Mouse (Mus musculus): Measurements from ENCODE around the gene Ptpn14. TPM values are rescaled to one million over a fixed set of nuclear protein-coding genes. Genes with fewer than 3 reads are reported as not detected.

The Ptpn14 gene
- polyA plus RNA-seq, 1 experiment = 14.1 TPM

DNA sequence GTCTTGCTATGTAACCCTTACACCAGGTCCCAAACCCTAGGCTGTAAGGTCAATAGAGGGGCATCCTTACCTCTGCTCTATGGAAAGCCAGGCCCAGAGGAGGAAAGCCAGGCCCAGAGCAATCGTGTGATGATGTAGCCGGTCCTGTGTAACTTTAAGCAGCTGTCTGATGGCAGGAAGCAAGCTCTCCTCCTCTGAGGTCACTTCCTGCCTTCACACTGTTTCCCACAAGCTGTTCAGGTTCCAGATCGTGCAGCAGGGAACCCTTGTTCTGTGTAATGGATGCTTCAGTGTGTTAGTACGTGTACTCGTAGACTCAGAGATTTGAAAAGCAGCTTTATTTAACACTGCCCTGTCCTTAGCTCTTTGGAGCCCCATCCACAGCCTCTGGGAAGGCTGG, 139.0 kb downstream of the Ptpn14 start:
- Histone ChIP-seq H3K27ac (replicated peaks; ENCODE audit: low read depth, low read length) (peak overlapping the region; percentile 39), H3K4me3 (ENCODE audit: insufficient read depth, low read depth, low read length) (no peak overlapping the region; the same call in 1 of the 2 replicates), H3K4me1 (ENCODE audit: control insufficient read depth, insufficient read depth, insufficient read length, low read length) (peaks cover 3% of the 10 kb centered on the region; the same call in 1 of the 2 replicates)

DNA sequence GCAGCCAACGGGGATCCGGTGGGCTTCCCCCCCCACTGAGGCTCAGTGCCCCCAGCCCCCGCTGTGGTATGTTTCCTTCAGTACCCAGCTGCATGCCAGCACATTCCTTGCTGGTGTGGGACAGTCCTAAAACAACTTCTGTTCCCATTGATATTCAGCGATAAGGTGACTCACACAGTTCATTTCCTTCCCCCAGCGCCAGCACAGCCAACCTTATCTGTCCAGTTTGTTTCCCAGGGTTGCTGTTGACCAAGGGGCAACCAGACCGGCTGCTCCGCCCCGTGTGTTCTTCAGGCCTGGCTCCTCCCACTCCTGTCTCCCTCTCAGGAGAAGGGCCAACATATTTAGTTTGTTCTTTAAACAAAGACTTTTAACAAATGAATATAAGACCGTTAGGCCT, 139.4 kb downstream of the Ptpn14 start:
- H3K27ac ChIP-seq (replicated peaks; ENCODE audit: low read depth, low read length) = peak overlapping the region; percentile 39
- peaks cover 3% of the 10 kb centered on the region; the same call in 1 of the 2 replicates for H3K4me1 ChIP-seq (ENCODE audit: control insufficient read depth, insufficient read depth, insufficient read length, low read length)
- H3K4me3 ChIP-seq (ENCODE audit: insufficient read depth, low read depth, low read length) = no peak overlapping the region

DNA sequence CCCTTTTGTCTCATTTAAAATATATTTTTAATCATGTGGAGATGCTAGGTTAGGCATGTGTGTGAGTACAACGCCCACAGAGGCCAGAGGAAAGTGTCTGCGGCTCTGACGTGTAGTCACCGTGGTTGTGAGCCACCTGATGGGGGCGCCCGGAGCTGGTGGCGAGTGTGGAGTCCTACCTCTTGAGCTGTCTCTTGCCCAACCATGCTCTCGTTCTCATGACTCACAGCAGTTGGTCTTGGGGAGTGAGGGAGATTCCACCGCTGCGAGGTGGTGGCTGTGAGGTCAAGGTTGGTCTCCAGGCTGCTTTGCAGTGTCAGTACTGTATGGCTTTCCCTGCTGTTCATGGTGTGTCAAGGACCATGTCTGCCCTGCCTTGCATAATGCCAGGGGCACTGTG, 140.0 kb downstream of the Ptpn14 start:
- no peak overlapping the region for H3K4me3 ChIP-seq (ENCODE audit: insufficient read depth, low read depth, low read length)
- H3K27ac ChIP-seq (replicated peaks; ENCODE audit: low read depth, low read length) = no peak overlapping the region
- H3K4me1 ChIP-seq (ENCODE audit: control insufficient read depth, insufficient read depth, insufficient read length, low read length) = peaks cover 3% of the 10 kb centered on the region; the same call in 1 of the 2 replicates

DNA sequence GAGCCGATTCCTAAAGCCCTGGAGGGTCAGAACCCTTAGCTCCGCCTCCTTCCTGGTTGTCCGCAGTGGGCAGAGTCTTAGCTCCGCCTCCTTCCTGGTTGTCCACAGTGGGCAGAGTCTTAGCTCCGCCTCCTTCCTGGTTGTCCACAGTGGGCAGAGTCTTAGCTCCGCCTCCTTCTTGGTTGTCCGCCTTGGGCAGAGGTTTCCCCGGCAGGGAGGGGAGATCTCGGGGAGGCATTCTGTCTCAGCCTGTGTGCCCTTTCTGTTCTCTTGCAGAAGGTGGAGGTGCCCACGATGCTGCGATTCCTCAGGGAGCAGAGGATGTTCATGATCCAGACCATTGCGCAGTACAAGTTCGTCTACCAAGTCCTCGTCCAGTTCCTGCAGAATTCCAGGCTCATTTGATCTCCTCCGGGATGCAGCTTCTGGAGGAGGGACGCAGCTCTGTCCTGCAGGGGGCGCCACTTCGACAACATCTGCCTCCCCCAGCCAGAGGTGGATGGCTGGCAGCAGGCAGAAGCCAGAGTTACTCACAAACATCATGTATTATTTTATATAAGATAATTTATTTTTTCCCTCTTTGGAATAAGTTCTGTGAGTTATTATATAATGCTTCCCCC, 141.7 kb downstream of the Ptpn14 start:
- Histone ChIP-seq H3K4me1 (ENCODE audit: control insufficient read depth, insufficient read depth, insufficient read length, low read length) (peaks cover 6% of the 10 kb centered on the region), H3K27ac (replicated peaks; ENCODE audit: low read depth, low read length) (no peak overlapping the region), H3K4me3 (ENCODE audit: insufficient read depth, low read depth, low read length) (no peak overlapping the region)

DNA sequence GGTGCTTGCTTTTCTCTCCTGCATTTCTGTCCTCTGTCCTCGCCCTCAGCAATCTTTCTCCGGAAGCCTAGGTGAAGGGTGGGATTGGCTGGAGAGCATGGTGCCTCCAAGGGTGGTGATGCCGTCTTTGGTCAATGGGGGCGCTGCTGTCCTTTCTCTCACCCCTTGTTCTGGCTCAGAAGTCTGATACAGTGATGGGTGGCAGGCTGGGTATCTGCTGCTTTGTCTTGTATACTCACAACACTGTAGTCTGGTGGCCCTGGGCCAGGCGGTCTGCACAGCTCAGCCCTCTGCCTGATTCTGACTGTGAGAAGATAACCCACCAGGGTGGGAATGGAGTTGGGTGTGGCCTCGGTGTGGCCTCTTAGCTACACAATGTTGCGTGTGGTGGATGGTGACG, 142.5 kb downstream of the Ptpn14 start:
- H3K4me3 ChIP-seq (ENCODE audit: insufficient read depth, low read depth, low read length) = no peak overlapping the region
- no peak overlapping the region for H3K27ac ChIP-seq (replicated peaks; ENCODE audit: low read depth, low read length)
- H3K4me1 ChIP-seq (ENCODE audit: control insufficient read depth, insufficient read depth, insufficient read length, low read length) = peaks cover 6% of the 10 kb centered on the region

DNA sequence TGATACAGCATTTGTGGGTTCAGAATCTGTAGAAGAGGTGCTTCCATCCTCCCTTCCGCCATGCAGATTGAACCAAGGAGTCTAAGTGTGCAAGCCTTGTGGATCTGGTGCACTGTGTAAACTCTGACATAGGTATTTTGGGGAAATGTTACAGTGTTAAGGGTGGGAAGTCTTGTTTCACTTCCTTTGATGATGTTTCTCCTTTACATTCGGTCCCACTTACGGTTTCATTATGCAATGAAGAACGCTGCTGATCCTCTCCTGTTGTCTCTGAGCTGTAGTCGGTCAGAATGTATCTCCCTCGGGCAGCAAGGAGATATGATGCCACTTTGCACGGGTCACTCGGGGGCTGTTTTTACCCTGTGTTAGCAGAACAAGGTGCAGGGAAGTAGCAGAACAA, 143.6 kb downstream of the Ptpn14 start:
- H3K4me3 ChIP-seq (ENCODE audit: insufficient read depth, low read depth, low read length) = no peak overlapping the region
- H3K4me1 ChIP-seq (ENCODE audit: control insufficient read depth, insufficient read depth, insufficient read length, low read length) = peaks cover 6% of the 10 kb centered on the region
- no peak overlapping the region for H3K27ac ChIP-seq (replicated peaks; ENCODE audit: low read depth, low read length)

DNA sequence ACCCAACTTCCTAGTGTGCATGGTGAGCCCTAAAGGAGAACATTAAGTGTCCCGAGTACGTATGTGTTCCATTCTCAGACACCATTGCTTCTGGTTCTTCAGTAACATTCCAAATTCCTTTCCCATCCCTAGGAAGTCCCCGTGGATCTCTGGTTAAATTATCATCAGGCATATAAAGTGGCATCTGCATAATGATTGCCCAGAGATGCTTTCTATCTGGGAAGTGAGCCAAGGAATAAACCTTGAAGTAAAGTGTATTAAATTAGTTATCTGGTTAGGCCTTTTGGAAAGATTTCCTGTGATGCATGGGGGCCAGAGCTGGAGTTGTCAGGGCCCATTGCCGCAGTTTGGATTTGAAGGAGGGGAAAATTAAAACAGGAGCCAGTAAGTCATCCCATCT, 144.0 kb downstream of the Ptpn14 start:
- H3K27ac ChIP-seq (replicated peaks; ENCODE audit: low read depth, low read length) = no peak overlapping the region
- H3K4me3 ChIP-seq (ENCODE audit: insufficient read depth, low read depth, low read length) = no peak overlapping the region
- H3K4me1 ChIP-seq (ENCODE audit: control insufficient read depth, insufficient read depth, insufficient read length, low read length) = peaks cover 3% of the 10 kb centered on the region; the same call in 1 of the 2 replicates

DNA sequence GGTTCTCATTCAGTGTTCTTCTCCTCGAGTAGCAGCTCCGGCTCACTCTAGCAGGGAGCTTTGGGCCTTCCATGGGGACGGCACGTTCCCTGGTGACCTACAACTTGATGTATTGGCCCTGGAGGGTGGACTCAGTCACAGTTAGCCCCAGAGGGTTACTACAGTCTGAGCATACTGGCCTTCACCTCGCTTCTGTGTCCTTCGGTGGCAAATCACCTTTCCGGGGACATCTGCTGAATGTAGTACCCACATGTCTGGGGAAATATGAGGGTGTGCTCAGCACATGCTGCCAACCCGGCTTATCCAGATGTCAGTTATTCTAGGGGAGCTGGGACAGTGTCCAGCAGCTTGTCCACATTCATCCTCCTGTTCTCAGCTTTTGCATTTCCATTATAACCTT, 145.5 kb downstream of the Ptpn14 start:
- Histone ChIP-seq H3K4me1 (ENCODE audit: control insufficient read depth, insufficient read depth, insufficient read length, low read length) (peaks cover 3% of the 10 kb centered on the region; the same call in 1 of the 2 replicates), H3K4me3 (ENCODE audit: insufficient read depth, low read depth, low read length) (no peak overlapping the region), H3K27ac (replicated peaks; ENCODE audit: low read depth, low read length) (no peak overlapping the region)

DNA sequence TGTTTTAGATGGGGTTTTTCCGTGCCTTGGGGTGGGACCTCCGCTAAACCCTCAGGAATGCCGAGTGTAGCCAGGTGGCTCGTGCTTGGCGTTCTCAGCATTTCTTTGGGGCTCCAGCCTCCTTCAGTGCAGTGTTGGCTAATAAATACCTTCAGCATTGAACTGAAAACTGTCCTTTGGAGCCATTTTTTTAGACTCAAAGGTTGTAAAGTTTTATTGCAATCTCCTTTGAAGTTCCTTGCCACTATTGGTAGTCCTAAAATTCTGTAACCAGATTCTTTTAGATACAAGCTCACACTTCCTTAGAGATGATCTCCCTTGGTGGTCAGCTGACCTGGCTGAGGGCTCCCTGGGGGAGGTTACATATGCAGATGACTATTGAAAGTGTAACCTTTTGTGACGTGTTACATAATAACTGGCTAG, 147.4 kb downstream of the Ptpn14 start:
- H3K4me1 ChIP-seq (ENCODE audit: control insufficient read depth, insufficient read depth, insufficient read length, low read length) = peaks cover 3% of the 10 kb centered on the region; the same call in 1 of the 2 replicates

DNA sequence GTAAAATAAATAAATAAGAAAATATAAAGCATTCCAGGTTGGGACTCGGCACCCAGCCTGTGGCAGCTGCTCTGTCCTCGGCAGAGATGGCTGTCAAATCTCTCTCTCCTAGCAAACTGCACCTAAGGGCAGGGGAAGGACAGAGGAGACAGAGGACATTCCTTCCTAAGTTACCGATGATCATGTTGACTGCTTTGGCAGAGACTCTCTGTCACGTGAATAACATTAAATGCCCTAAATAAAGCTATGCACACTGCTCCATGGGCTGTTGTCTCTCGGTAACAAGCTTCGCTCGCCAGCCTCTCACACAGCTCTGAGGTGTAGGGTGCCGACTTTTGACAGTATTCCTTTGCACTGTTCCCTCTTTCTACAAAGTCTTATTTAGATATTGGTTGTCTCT, 148.1 kb downstream of the Ptpn14 start:
- peaks cover 3% of the 10 kb centered on the region; the same call in 1 of the 2 replicates for H3K4me1 ChIP-seq (ENCODE audit: control insufficient read depth, insufficient read depth, insufficient read length, low read length)
- H3K27ac ChIP-seq (replicated peaks; ENCODE audit: low read depth, low read length) = no peak overlapping the region

More for the DNA sequence above, 147.4 kb downstream of the Ptpn14 start:
- no peak overlapping the region for H3K27ac ChIP-seq (replicated peaks; ENCODE audit: low read depth, low read length)
- no peak overlapping the region for H3K4me3 ChIP-seq (ENCODE audit: insufficient read depth, low read depth, low read length)

DNA sequence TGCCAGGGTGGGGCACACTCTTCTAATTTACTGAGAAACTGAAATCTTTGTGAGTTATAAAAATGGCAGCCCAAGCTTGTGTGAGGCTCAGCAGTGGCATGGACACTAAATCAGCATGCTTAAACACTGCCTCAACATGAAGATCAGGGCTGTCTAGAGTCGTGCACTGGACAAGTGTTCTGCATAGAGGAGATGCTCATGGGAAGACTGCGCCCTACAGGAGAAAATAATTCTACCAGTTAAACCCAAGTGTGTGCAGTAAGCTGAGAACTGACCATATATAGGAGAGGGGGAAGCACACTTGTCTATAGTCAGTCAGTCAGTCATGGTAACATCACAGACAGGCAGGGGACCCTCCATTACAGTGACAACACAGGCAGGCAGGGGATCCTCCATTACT, 151.1 kb downstream of the Ptpn14 start:
- peaks cover 3% of the 10 kb centered on the region; the same call in 1 of the 2 replicates for H3K4me1 ChIP-seq (ENCODE audit: control insufficient read depth, insufficient read depth, insufficient read length, low read length)

More for the DNA sequence above, 148.1 kb downstream of the Ptpn14 start:
- H3K4me3 ChIP-seq (ENCODE audit: insufficient read depth, low read depth, low read length) = no peak overlapping the region

DNA sequence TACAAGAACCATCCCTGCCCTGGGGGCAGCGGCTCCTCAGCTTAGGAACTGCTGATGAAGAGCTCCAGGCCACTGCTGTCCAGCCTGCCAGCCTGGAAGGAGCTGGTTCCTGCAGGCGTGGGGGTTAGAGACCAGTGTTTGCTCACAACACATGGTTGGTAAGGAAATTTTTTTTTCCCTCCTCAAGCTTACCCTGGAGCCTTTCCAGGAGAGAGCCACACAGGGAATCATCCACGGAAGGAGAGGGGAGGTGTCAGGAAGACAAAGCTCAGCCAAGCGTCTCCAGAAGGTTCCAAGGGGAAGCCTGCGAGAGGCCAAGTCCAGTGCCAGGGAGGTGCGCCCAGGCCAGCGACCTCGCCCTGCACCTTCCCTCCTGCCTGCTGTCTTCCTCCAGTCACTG, 151.9 kb downstream of the Ptpn14 start:
- H3K4me1 ChIP-seq (ENCODE audit: control insufficient read depth, insufficient read depth, insufficient read length, low read length) = no peaks in the 10 kb centered on the region
- H3K27ac ChIP-seq (replicated peaks; ENCODE audit: low read depth, low read length) = no peak overlapping the region
- H3K4me3 ChIP-seq (ENCODE audit: insufficient read depth, low read depth, low read length) = no peak overlapping the region

More for the DNA sequence above, 151.1 kb downstream of the Ptpn14 start:
- Histone ChIP-seq H3K4me3 (ENCODE audit: insufficient read depth, low read depth, low read length) (no peak overlapping the region), H3K27ac (replicated peaks; ENCODE audit: low read depth, low read length) (no peak overlapping the region)

DNA sequence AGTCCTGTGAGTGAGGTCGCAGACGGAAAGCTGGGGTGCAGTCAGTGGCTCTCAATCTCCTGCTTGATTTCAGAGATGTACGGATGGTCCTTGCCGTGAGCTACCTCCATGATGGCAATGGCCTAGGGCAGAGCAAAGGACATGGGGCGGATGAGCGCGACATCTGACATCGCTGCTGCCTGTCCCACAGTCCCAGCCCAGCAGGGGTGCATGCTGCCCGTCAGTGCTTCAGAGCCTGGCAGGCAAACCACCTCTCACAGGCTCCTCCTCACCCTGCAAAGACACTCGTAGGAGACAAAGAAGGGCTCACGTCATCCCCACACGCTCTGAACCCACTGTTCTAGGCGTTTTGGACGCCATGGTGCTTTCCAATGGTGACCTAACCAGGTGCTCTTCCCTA, 152.7 kb downstream of the Ptpn14 start:
- Histone ChIP-seq H3K4me1 (ENCODE audit: control insufficient read depth, insufficient read depth, insufficient read length, low read length) (no peaks in the 10 kb centered on the region), H3K4me3 (ENCODE audit: insufficient read depth, low read depth, low read length) (no peak overlapping the region), H3K27ac (replicated peaks; ENCODE audit: low read depth, low read length) (no peak overlapping the region)

DNA sequence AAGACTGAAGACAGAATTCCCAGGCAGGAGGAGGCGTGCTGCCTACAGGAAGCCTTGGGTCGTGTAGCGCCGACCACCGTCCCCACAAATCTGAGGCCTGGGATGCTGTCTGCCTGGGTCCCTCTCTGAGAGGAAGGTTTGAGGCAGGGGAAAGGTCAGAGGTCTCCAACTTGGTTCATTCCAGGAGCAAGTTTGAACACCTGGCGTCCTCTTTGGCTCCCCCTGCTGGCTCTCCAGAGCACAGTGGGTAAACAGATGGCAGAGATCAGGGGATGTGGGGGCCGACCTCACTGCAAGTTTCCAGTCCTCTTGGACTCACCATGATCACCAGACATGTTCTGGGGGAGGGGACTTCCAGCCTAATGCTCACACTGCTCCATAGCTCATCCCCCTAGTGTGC, 154.8 kb downstream of the Ptpn14 start:
- Histone ChIP-seq H3K4me3 (ENCODE audit: insufficient read depth, low read depth, low read length) (no peak overlapping the region), H3K27ac (replicated peaks; ENCODE audit: low read depth, low read length) (no peak overlapping the region), H3K4me1 (ENCODE audit: control insufficient read depth, insufficient read depth, insufficient read length, low read length) (no peaks in the 10 kb centered on the region)

DNA sequence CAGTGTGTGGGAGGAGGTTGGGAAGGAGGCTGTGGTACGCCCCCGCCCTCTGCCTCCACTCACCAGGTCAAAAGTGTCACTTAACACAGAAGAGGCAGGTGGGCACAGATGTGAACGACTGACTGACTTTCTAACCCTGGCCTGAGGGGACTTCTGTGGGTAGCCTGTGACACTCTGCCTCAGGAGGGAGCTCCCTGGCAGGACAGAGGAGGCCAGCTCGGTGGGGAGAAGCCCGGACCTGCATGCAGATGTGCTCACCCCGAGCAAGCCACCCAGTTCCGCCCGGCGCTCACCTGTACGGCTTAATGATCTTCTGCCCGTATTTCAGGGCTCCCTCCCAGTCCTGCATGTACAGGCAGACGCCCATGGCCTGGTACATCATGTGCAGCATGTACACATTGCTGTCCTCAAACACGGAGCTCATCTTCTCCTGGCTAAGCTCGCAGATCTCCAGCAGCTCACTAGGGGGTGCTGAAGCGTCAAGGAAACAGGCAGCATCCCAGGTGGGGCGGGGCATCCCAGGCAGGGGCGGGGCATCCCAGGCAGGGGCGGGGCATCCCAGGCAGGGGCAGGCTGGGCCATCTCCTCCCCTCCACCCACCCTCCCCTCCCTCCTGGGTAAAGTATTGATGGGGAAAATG, 155.6 kb downstream of the Ptpn14 start:
- no peak overlapping the region for H3K4me3 ChIP-seq (ENCODE audit: insufficient read depth, low read depth, low read length)
- no peaks in the 10 kb centered on the region for H3K4me1 ChIP-seq (ENCODE audit: control insufficient read depth, insufficient read depth, insufficient read length, low read length)
- no peak overlapping the region for H3K27ac ChIP-seq (replicated peaks; ENCODE audit: low read depth, low read length)

DNA sequence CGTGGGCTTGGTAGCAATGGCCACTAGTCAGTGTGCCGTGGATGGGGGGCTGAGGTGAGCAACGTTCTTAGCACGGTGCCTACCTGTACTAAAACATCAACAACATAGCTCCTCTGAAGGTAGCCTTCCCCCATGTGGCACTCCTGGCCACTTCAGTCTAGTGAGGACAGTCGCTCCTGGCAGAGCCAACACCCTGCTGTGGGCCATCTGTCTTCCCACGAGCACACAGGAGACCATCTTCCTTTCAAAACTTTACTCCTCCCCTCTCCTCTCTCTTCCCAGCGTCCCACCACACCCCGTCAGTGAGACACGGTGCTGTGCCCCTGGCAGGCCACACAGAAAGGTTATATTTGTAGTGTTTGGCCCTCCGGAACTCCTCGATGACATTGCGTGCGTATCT, 156.9 kb downstream of the Ptpn14 start:
- no peak overlapping the region for H3K4me3 ChIP-seq (ENCODE audit: insufficient read depth, low read depth, low read length)
- H3K4me1 ChIP-seq (ENCODE audit: control insufficient read depth, insufficient read depth, insufficient read length, low read length) = no peaks in the 10 kb centered on the region
- H3K27ac ChIP-seq (replicated peaks; ENCODE audit: low read depth, low read length) = no peak overlapping the region

All from brown adipose tissue, adult 24 weeks (tissue).